Mouse (Mus musculus): ENCODE results near the gene Samd4.

The Samd4 gene

GRCm38 (mm10) chr14:46882431-46883067 is at the start of gene Samd4:
Gene Samd4 (plus strand): TSS chr14:46882854.
- DNase-seq: peak; percentile 87

GRCm38 (mm10) chr14:46839326-46839725 is 43.3 kb upstream of the Samd4 start:
- no peak for DNase-seq

- no peak for DNase-seq
Measured at GRCm38 (mm10) chr14:46845706-46846105, 36.9 kb upstream of the Samd4 start.

GRCm38 (mm10) chr14:46848063-46848590 is 34.5 kb upstream of the Samd4 start:
- no peak for DNase-seq

- no peak for DNase-seq
Measured at GRCm38 (mm10) chr14:46848736-46849135, 33.9 kb upstream of the Samd4 start.

GRCm38 (mm10) chr14:46849769-46850168 is 32.9 kb upstream of the Samd4 start:
- no peak for DNase-seq

- DNase-seq: no peak
Measured at GRCm38 (mm10) chr14:46853677-46854076, 29.0 kb upstream of the Samd4 start.

GRCm38 (mm10) chr14:46862922-46863321 is 19.7 kb upstream of the Samd4 start:
- no peak for DNase-seq

GRCm38 (mm10) chr14:46880935-46881334 is 1.7 kb upstream of the Samd4 start:
- DNase-seq: peak; percentile 66

- no peak for DNase-seq
Measured at GRCm38 (mm10) chr14:46881581-46882430, 848 bp upstream of the Samd4 start.

GRCm38 (mm10) chr14:46883068-46883870 is 615 bp downstream of the Samd4 start:
- DNase-seq: peak; percentile 72

- DNase-seq: peak; percentile 55
Measured at GRCm38 (mm10) chr14:46883871-46884441, 1.3 kb downstream of the Samd4 start.

- DNase-seq: peak; percentile 68
Measured at GRCm38 (mm10) chr14:46884701-46885428, 2.2 kb downstream of the Samd4 start.

- no peak for DNase-seq
Measured at GRCm38 (mm10) chr14:46885429-46885755, 2.7 kb downstream of the Samd4 start.

GRCm38 (mm10) chr14:46885891-46886301 is 3.2 kb downstream of the Samd4 start:
- DNase-seq: peak; percentile 29

GRCm38 (mm10) chr14:46889096-46889495 is 6.4 kb downstream of the Samd4 start:
- no peak for DNase-seq

GRCm38 (mm10) chr14:46893961-46894360 is 11.3 kb downstream of the Samd4 start:
- DNase-seq: no peak

GRCm38 (mm10) chr14:46897953-46898352 is 15.3 kb downstream of the Samd4 start:
- no peak for DNase-seq

GRCm38 (mm10) chr14:46898626-46899025 is 16.0 kb downstream of the Samd4 start:
- DNase-seq: no peak

GRCm38 (mm10) chr14:46902498-46903087 is 19.9 kb downstream of the Samd4 start:
- DNase-seq: no peak

- no peak for DNase-seq
Measured at GRCm38 (mm10) chr14:46904276-46904675, 21.6 kb downstream of the Samd4 start.

- DNase-seq: no peak
Measured at GRCm38 (mm10) chr14:46908858-46909257, 26.2 kb downstream of the Samd4 start.
